Mouse (Mus musculus): ENCODE data around the gene Arhgap15.

The Arhgap15 gene

GRCm38 (mm10) chr2:44190749-44191148 lies 442.1 kb downstream of the Arhgap15 start:
- DNase-seq (ENCODE audit: low spot score): no peak

- no peak for DNase-seq (ENCODE audit: low spot score)
These were observed 443.4 kb downstream of the Arhgap15 start for GRCm38 (mm10) chr2:44192058-44192457.

- no peak for DNase-seq (ENCODE audit: low spot score)
These were observed 466.9 kb downstream of the Arhgap15 start for GRCm38 (mm10) chr2:44215506-44215905.

- DNase-seq (ENCODE audit: low spot score): no peak
These were observed 469.2 kb downstream of the Arhgap15 start for GRCm38 (mm10) chr2:44217811-44218210.

GRCm38 (mm10) chr2:44218317-44218716 lies 469.7 kb downstream of the Arhgap15 start:
- DNase-seq (ENCODE audit: low spot score): no peak

- no peak for DNase-seq (ENCODE audit: low spot score)
These were observed 473.1 kb downstream of the Arhgap15 start for GRCm38 (mm10) chr2:44221686-44222085.

GRCm38 (mm10) chr2:44222176-44222753 lies 473.6 kb downstream of the Arhgap15 start:
- no peak for DNase-seq (ENCODE audit: low spot score)

GRCm38 (mm10) chr2:44234856-44235255 lies 486.2 kb downstream of the Arhgap15 start:
- DNase-seq (ENCODE audit: low spot score): no peak

- DNase-seq (ENCODE audit: low spot score): no peak
These were observed 493.2 kb downstream of the Arhgap15 start for GRCm38 (mm10) chr2:44241657-44242454.

GRCm38 (mm10) chr2:44242628-44243255 lies 494.1 kb downstream of the Arhgap15 start:
- DNase-seq (ENCODE audit: low spot score): no peak

GRCm38 (mm10) chr2:44255343-44255742 lies 506.7 kb downstream of the Arhgap15 start:
- DNase-seq (ENCODE audit: low spot score): no peak

GRCm38 (mm10) chr2:44257946-44258345 lies 509.3 kb downstream of the Arhgap15 start:
- no peak for DNase-seq (ENCODE audit: low spot score)

- DNase-seq (ENCODE audit: low spot score): no peak
These were observed 523.1 kb downstream of the Arhgap15 start for GRCm38 (mm10) chr2:44271455-44272346.

- DNase-seq (ENCODE audit: low spot score): no peak
These were observed 524.0 kb downstream of the Arhgap15 start for GRCm38 (mm10) chr2:44272606-44273005.

- no peak for DNase-seq (ENCODE audit: low spot score)
These were observed 525.8 kb downstream of the Arhgap15 start for GRCm38 (mm10) chr2:44274425-44274824.

GRCm38 (mm10) chr2:44286181-44286719 lies 537.6 kb downstream of the Arhgap15 start:
- DNase-seq (ENCODE audit: low spot score): no peak

GRCm38 (mm10) chr2:44299156-44299555 lies 550.5 kb downstream of the Arhgap15 start:
- no peak for DNase-seq (ENCODE audit: low spot score)

- no peak for DNase-seq (ENCODE audit: low spot score)
These were observed 551.3 kb downstream of the Arhgap15 start for GRCm38 (mm10) chr2:44299909-44300308.

GRCm38 (mm10) chr2:44300466-44300865 lies 551.8 kb downstream of the Arhgap15 start:
- DNase-seq (ENCODE audit: low spot score): no peak

GRCm38 (mm10) chr2:44304261-44304970 lies 555.8 kb downstream of the Arhgap15 start:
- no peak for DNase-seq (ENCODE audit: low spot score)
